Mouse (Mus musculus): ENCODE measurements around the gene Lmo1.
"Not testable (repeated sequence)": the region's sequence is repeated elsewhere in the genome, so short reads cannot be mapped to it uniquely, and the experiment has no call there.

Lmo1 gene

GRCm38 (mm10) chr7:109115488-109115887 is 59.5 kb downstream of the Lmo1 start:
- not testable (repeated sequence) for DNase-seq (ENCODE audit: low read depth, low spot score)

DNA sequence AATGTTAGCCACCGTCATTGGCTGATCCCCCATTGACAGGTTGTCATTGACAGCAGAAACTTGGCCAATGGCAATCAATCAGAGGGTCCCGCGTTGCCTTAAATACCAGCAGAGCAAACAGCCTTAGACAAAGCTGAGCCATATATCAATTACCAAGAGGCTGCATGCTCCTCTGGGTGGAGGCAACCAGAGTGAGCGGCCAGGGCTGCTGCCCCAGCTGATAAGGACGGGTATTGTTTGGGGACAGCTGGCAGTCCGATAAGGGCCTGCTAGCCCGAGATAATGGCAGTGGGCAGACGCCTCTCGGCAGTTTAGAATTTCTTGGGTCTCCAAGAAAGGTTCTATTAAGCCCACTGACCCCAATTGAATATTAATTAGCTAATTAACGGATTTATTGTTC is 60.1 kb downstream of the Lmo1 start:
- DNase-seq (ENCODE audit: low read depth, low spot score): peak; percentile 11

DNA sequence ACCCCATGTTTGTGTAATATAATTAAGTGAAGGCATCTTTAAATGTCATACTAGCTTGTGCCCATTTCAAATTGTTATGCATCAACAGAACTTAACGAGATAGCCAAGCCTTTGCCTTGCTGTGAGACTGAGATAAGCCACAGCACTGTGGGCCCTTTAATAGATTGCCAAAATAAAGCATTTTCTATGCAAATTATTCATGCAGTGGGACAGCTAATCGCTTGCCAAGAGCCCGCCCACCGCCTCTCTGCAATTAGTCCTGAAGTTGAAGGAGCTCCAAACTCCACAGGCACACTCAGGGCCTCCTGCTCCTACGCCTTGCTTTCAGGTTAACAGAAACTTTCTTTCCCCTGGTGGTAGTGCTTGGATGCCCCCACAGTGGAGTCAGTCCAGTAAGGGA is 64.0 kb downstream of the Lmo1 start:
- DNase-seq (ENCODE audit: low read depth, low spot score): peak; percentile 79

DNA sequence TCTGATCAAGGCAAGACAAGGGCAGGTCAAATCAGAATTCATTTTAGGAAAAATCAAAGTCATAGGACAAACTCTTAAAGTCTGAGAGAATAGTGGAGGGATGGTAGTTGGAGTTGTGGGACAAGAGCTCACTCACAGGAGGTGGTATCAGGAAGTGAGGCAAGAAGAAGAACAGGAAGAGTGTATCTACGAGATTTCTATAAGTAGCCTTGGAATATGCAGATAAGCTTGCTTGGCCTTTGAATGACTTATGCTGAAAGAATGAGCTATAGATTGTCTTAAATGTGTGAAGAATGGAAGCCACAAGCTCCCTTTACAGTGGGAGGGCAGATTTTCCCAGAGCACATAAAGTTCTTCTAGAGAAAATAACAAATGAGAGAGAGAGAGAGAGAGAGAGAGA is 70.1 kb downstream of the Lmo1 start:
- DNase-seq (ENCODE audit: low read depth, low spot score): no peak

DNA sequence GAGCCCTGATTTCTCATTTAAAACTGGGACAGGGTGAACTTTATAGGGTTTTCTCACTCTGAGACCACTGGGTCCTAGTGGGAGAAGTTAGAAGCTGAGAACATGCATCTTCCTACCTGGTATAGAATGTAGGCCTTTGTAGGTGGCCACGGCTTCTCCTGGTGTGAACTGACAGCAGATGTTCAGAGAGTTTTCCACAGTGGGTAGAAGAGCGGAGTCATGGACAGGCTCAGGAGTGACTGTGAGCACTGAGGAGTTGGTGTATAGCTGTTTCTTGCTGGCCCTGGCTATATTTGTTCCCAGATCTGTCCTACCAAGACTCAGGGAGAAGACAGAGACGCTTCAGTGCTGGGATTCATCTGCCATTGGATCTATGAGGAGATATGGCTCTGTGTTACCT is 73.8 kb downstream of the Lmo1 start:
- peak; percentile 53 for DNase-seq (ENCODE audit: low read depth, low spot score)

DNA sequence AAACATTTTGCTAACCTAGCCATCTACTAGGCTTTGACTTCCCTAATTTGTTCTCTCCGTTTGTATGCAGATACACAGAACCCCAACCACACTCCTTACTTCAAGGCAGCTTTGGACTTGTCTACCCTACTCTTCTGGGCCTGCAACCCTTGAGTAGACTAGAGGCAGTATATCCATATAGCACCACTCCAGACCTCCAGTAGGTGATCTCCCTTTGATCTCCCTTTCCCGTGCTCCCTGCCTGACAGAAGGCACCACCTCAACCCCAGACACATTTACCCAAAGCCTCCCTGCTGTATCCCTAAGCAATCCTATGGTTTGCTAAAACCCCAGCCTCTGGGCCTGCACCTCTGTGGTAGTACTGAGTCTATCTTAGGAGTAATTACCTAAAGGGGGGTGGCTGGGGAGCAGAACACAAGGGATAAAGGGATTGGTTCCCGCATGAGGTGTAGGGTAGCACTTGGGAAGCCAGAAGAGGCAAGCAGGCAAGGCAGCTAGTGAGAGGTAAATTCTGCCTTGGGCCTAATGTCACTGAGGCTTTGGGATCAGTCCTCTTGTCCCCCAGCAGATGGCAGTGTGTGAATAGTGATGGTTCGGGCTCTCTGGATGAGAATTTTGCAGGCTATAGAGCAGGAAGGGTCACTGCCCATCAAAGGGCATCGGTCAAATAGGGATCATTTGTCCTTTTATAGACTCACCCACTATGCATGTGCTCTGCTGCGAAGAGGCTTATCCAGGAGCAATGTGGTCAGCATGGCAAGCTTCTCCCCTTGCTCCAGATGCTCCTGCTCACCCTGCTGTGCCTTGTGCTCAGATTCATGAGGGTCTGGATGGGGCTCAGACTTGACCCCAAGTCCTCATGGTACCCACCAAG is 76.6 kb downstream of the Lmo1 start:
- DNase-seq (ENCODE audit: low read depth, low spot score): peak; percentile 77

GRCm38 (mm10) chr7:109097203-109097602 is 77.8 kb downstream of the Lmo1 start:
- DNase-seq (ENCODE audit: low read depth, low spot score): peak; percentile 59

- DNase-seq (ENCODE audit: low read depth, low spot score): no peak
Measured at GRCm38 (mm10) chr7:109096618-109097017, 78.4 kb downstream of the Lmo1 start.

DNA sequence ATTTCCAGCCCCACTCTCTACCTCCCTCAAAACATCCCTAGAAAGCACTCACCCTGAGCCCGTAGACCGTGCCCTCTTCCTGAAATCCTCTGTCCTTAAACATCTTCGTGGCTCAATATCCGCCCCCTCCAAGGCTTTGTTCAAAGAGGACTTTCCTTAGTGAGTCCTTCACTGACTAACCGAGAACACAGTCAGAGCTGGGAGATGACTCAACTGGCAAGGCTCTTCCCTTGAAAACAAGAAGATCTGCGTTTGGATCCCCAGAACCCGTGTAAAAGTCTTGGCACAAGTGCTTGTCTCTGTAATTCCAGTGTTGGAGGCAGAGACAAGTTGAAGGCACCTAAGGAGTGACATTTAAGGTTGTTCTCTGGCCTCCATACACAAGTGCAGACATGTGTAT is 80.7 kb downstream of the Lmo1 start:
- peak; percentile 66 for DNase-seq (ENCODE audit: low read depth, low spot score)

GRCm38 (mm10) chr7:109091316-109091715 is 83.7 kb downstream of the Lmo1 start:
- DNase-seq (ENCODE audit: low read depth, low spot score): not testable (repeated sequence)
